ENCODE assay signal across 9 mouse cellular contexts in the genomic region with DNA sequence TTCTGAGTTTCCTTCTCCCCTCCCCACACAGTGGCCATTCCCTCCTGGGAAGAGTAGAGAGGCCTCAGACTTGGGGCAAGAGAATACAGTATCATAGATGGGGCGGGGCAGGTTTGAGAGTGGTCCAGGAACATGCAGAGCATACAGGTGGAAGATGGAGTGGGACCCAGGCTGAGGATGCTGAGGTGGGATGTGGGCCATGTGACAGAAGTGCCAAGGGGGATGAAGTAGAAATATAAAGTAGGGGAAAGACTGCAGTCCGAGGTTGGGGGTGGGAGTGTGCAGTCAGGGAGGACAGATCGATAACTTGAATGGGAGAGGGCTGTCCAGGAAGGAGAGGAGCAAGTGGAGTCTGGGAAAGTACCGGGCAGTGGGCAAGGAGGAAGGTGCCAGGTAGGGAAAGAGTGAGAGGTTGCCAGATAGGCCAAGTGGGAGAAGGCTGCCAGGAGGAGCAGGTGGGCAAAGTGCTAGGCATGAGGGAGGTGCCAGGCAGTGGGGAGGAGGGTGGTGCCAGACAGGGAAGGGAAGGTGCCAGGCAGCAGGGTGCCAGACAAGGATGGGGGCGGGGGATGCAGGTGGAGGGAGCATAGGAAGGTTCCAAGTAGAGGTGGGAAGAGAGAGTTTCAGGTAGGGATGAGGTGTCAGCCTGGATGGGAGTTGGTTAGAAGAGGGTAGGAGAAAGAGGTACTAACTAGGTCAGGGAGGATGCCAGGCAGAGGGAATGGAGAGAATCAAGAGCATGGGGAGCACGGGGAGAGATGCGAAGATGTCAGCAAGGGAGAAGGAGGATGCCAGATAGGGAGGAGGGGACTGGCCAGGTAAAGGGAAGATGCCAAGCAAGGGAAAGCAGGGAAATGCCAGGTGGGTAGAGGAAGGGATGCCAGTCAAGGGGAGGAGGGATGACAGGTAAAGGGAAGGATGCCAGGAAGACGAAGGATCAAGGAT. TPM values are rescaled to one million over a fixed set of nuclear protein-coding genes. Genes with fewer than 3 reads are reported as not detected.
DNase-seq lines count a peak whose midpoint lies in the region; ATAC-seq and TF ChIP-seq lines count a peak whose summit lies in the region.
"Had no signal": no experiment of that assay in that cellular context is flagged by ENCODE, and none has a peak within 500 bp of the region (broad histone marks: within the 10 kb centered on the region; RNA-seq: fewer than 3 reads in every experiment).

No protein-coding gene starts in this region.

- ATAC-seq in kidney, embryonic 15.5 days (replicated peaks; ENCODE audit: low FRiP score): no peak; the same call in 1 of the 2 replicates
- peak; percentile 57 for ATAC-seq in forebrain, embryonic 15.5 days (replicated peaks)
- peak; percentile 18 for ATAC-seq in midbrain, embryonic 13.5 days

- H3K36me3 ChIP-seq in kidney, embryonic 15.5 days: no peaks in the 10 kb centered on the region
- H3K36me3 ChIP-seq in forebrain, embryonic 15.5 days: no peaks in the 10 kb centered on the region
- H3K36me3 ChIP-seq in midbrain, embryonic 13.5 days: no peaks in the 10 kb centered on the region
- H3K36me3 ChIP-seq: G1E had no signal

- H3K9me3 ChIP-seq in kidney, embryonic 15.5 days (replicated peaks): no peaks in the 10 kb centered on the region
- H3K9me3 ChIP-seq in forebrain, embryonic 15.5 days: no peaks in the 10 kb centered on the region
- no peaks in the 10 kb centered on the region for H3K9me3 ChIP-seq in midbrain, embryonic 13.5 days
- H3K9me3 ChIP-seq: G1E had no signal

- TF ChIP-seq CTCF in cerebellum, adult 2 months (IDR thresholded peaks at IDR 0.05; ENCODE audit: borderline replicate concordance, insufficient read depth, low read depth, low read length): no peak

- peaks cover 36% of the 10 kb centered on the region for H3K27me3 ChIP-seq in kidney, embryonic 15.5 days
- no peaks in the 10 kb centered on the region for H3K27me3 ChIP-seq in cerebellum, adult 2 months (ENCODE audit: control insufficient read depth, insufficient read depth, low read length)
- H3K27me3 ChIP-seq in forebrain, embryonic 15.5 days: no peaks in the 10 kb centered on the region
- H3K27me3 ChIP-seq in midbrain, embryonic 13.5 days: peaks cover 7% of the 10 kb centered on the region

- no peak overlapping the region for H3K27ac ChIP-seq in kidney, embryonic 15.5 days
- H3K27ac ChIP-seq in cerebellum, adult 2 months (ENCODE audit: insufficient read depth, low read length): peak overlapping the region; percentile 80
- peak overlapping the region; percentile 86 for H3K27ac ChIP-seq in forebrain, embryonic 15.5 days (replicated peaks)
- H3K27ac ChIP-seq in midbrain, embryonic 13.5 days: no peak overlapping the region

- peak overlapping the region; percentile 49; the same call in 1 of the 2 replicates for H3K9ac ChIP-seq in kidney, embryonic 15.5 days
- H3K9ac ChIP-seq in forebrain, embryonic 15.5 days (replicated peaks): peak overlapping the region; percentile 71
- H3K9ac ChIP-seq in midbrain, embryonic 13.5 days (replicated peaks): peak overlapping the region; percentile 88

- H3K4me1 ChIP-seq in kidney, embryonic 15.5 days: peaks cover 29% of the 10 kb centered on the region
- H3K4me1 ChIP-seq in cerebellum, adult 2 months (ENCODE audit: control insufficient read depth, insufficient read depth, low read length): peaks cover 36% of the 10 kb centered on the region
- peaks cover 52% of the 10 kb centered on the region for H3K4me1 ChIP-seq in forebrain, embryonic 15.5 days
- H3K4me1 ChIP-seq in midbrain, embryonic 13.5 days (replicated peaks): peaks cover 34% of the 10 kb centered on the region

- no peak for TF ChIP-seq POLR2A in cerebellum, adult 2 months (IDR thresholded peaks at IDR 0.05; ENCODE audit: borderline replicate concordance, insufficient read depth, low read length)

- peak overlapping the region; percentile 88 for H3K4me2 ChIP-seq in kidney, embryonic 15.5 days
- peak overlapping the region; percentile 59 for H3K4me2 ChIP-seq in forebrain, embryonic 15.5 days (replicated peaks)
- H3K4me2 ChIP-seq in midbrain, embryonic 13.5 days (replicated peaks): peak overlapping the region; percentile 80

- DNase-seq in kidney, adult 11 months: no peak
- DNase-seq in cerebellum, adult 2 months: peak; percentile 94 to 95
- DNase-seq in adipocyte (ENCODE audit: low spot score): no peak
- DNase-seq in ovary, adult 18-20 months (ENCODE audit: low spot score): no peak
- no peak for DNase-seq in gastrocnemius, postnatal 4 days (ENCODE audit: low spot score in 2 of 2)

- H3K4me3 ChIP-seq in kidney, embryonic 15.5 days (replicated peaks): peak overlapping the region; percentile 59
- H3K4me3 ChIP-seq in cerebellum, adult 2 months (replicated peaks; ENCODE audit: insufficient read depth, low read depth, low read length): peak overlapping the region; percentile 71
- peak overlapping the region; percentile 61 for H3K4me3 ChIP-seq in forebrain, embryonic 15.5 days
- peak overlapping the region; percentile 64 for H3K4me3 ChIP-seq in midbrain, embryonic 13.5 days (replicated peaks)

- WGBS in kidney, embryonic 15.5 days: 45% methylated on average over 8 of the region's 8 CpGs
- 9% methylated on average over 8 of the region's 8 CpGs for WGBS in cerebellum, adult 2 months
- 39% methylated on average over 8 of the region's 8 CpGs for WGBS in forebrain, embryonic 15.5 days
- WGBS in midbrain, embryonic 13.5 days: 49% methylated on average over 8 of the region's 8 CpGs

RNA-seq across cellular contexts. Expression of gene Smarcd3, which starts 0.9 kb away (rescaled TPM):
- polyA plus RNA-seq in kidney, embryonic 15.5 days (2015; fragmentation: Nextera tagmentation; extraction: Ambion mirVana): 26.5 and 33.4 TPM in 2 replicates
- polyA plus RNA-seq in cerebellum, adult 2 months (2012; rRNA removed): 89.9 and 102 TPM in 2 replicates
- polyA plus RNA-seq in forebrain, embryonic 15.5 days (2015; fragmentation: Nextera tagmentation; extraction: Ambion mirVana): 171 and 176 TPM in 2 replicates
- 119 and 127 TPM in 2 replicates for polyA plus RNA-seq in midbrain, embryonic 13.5 days (2015; fragmentation: Nextera tagmentation; extraction: Ambion mirVana)
- 100 to 1,000 TPM; 131 to 137 TPM for total RNA-seq in gastrocnemius, postnatal 4 days (2021)
- polyA plus RNA-seq: G1E had no signal

RNA-seq across cellular contexts. Expression of gene Chpf2, which starts 36.8 kb away (rescaled TPM):
- 23.2 and 24.7 TPM in 2 replicates for polyA plus RNA-seq in kidney, embryonic 15.5 days (2015; fragmentation: Nextera tagmentation; extraction: Ambion mirVana)
- 46.3 and 48.9 TPM in 2 replicates for polyA plus RNA-seq in cerebellum, adult 2 months (2012; rRNA removed)
- 19.7 and 21.1 TPM in 2 replicates for polyA plus RNA-seq in forebrain, embryonic 15.5 days (2015; fragmentation: Nextera tagmentation; extraction: Ambion mirVana)
- polyA plus RNA-seq in midbrain, embryonic 13.5 days (2015; fragmentation: Nextera tagmentation; extraction: Ambion mirVana): 17.8 and 18.6 TPM in 2 replicates
- total RNA-seq in gastrocnemius, postnatal 4 days (2021): 10 to 100 TPM; 34.4 to 36.7 TPM

RNA-seq across cellular contexts. Expression of gene Abcf2, which starts 46.0 kb away (rescaled TPM):
- 118 TPM in 2 replicates for polyA plus RNA-seq in kidney, embryonic 15.5 days (2015; fragmentation: Nextera tagmentation; extraction: Ambion mirVana)
- 101 TPM in 2 replicates for polyA plus RNA-seq in cerebellum, adult 2 months (2012; rRNA removed)
- 101 and 106 TPM in 2 replicates for polyA plus RNA-seq in forebrain, embryonic 15.5 days (2015; fragmentation: Nextera tagmentation; extraction: Ambion mirVana)
- 98.2 and 103 TPM in 2 replicates for polyA plus RNA-seq in midbrain, embryonic 13.5 days (2015; fragmentation: Nextera tagmentation; extraction: Ambion mirVana)
- total RNA-seq in gastrocnemius, postnatal 4 days (2021): 10 to 100 TPM; 60.6 to 61.0 TPM

Comparison
In these comparisons a context has a peak if more than half of its experiments do, and no peak if none do; other contexts are left out.
1. H3K27ac ChIP-seq: peak in cerebellum, adult 2 months (single experiment) and forebrain, embryonic 15.5 days (single experiment); none in kidney, embryonic 15.5 days (single experiment) and midbrain, embryonic 13.5 days (single experiment).
2. DNase-seq: peak in cerebellum, adult 2 months (2 of 2); none in kidney, adult 11 months (single experiment), adipocyte (single experiment), ovary, adult 18-20 months (single experiment) and gastrocnemius, postnatal 4 days (0 of 2).
3. Peak in every context shown above with its lines, with median percentiles within 50 percentile points of each other: H3K4me2 ChIP-seq, H3K4me3 ChIP-seq and H3K9ac ChIP-seq.